Mouse (Mus musculus) granulocyte monocyte progenitor cell, adult 5-6 weeks (primary cell): ENCODE measurements around the gene Tmem231. TPM values are rescaled to one million over a fixed set of nuclear protein-coding genes. Genes with fewer than 3 reads are reported as not detected.
A peak's percentile ranks its signal among the peaks of the same experiment; 100 is the strongest.

ENCODE experiments used
- ATAC-seq: replicated peaks from 2 replicates; pipeline ENCODE4 v1.8.0; 2016; ENCODE audit warnings: mild to moderate bottlenecking, moderate TSS enrichment, inconsistent platforms; ENCODE audit not compliant: poor library complexity, severe bottlenecking
- total RNA-seq, 2 experiments: library from RNA; stranded (forward) in 1 of 2; stranded (reverse) in 1 of 2; fragments of 200-712, 200-1000 nt in 1 of 2; fragments of >200 nt in 1 of 2; fragmentation: Nextera tagmentation in 1 of 2; gene quantifications; 2 replicates each; pipeline ENCODE4 v1.2.3; 2014 to 2017

Gene Tmem231
- total RNA-seq, 2 experiments from 2014 or later: not detected

- ATAC-seq: no peak
Observed at GRCm38 (mm10) chr8:111865857-111866256, 67.8 kb downstream of the Tmem231 start.

- no peak for ATAC-seq
Observed at GRCm38 (mm10) chr8:111865130-111865852, 68.4 kb downstream of the Tmem231 start.

- ATAC-seq: no peak
Observed at GRCm38 (mm10) chr8:111864648-111865047, 69.0 kb downstream of the Tmem231 start.

- ATAC-seq: peak; percentile 83
Observed at GRCm38 (mm10) chr8:111863280-111863679, 70.4 kb downstream of the Tmem231 start.

Other genes starting within 250 kb of the Tmem231 start
- not detected in 2 replicates for gene Ctrb1, start 242.9 kb downstream of the Tmem231 start, total RNA-seq (2014; fragmentation: Nextera tagmentation)
- gene Ctrb1, start 242.9 kb downstream of the Tmem231 start, total RNA-seq (2017): not detected in 2 replicates
- not detected in 2 replicates for gene Bcar1, start 190.1 kb downstream of the Tmem231 start, total RNA-seq (2014; fragmentation: Nextera tagmentation)
- not detected in 2 replicates for gene Bcar1, start 190.1 kb downstream of the Tmem231 start, total RNA-seq (2017)
- 92.7 and 94.8 TPM in 2 replicates for gene Cfdp1, start 79.6 kb downstream of the Tmem231 start, total RNA-seq (2014; fragmentation: Nextera tagmentation)
- 217 and 238 TPM in 2 replicates for gene Cfdp1, start 79.6 kb downstream of the Tmem231 start, total RNA-seq (2017)
- gene Tmem170, start 57.1 kb downstream of the Tmem231 start, total RNA-seq (2014; fragmentation: Nextera tagmentation): 0.62 and 2.0 TPM in 2 replicates
- 0.05 and 0.73 TPM in 2 replicates for gene Tmem170, start 57.1 kb downstream of the Tmem231 start, total RNA-seq (2017)
- gene Chst5, start 23.4 kb downstream of the Tmem231 start, total RNA-seq (2014; fragmentation: Nextera tagmentation): not detected in 2 replicates
- gene Chst5, start 23.4 kb downstream of the Tmem231 start, total RNA-seq (2017): not detected in 2 replicates
- 54.4 and 78.4 TPM in 2 replicates for gene Gabarapl2, start 6.8 kb upstream of the Tmem231 start, total RNA-seq (2014; fragmentation: Nextera tagmentation)
- 23.3 and 26.8 TPM in 2 replicates for gene Gabarapl2, start 6.8 kb upstream of the Tmem231 start, total RNA-seq (2017)
- gene Adat1, start 58.4 kb upstream of the Tmem231 start, total RNA-seq (2014; fragmentation: Nextera tagmentation): 8.5 and 12.7 TPM in 2 replicates
- gene Adat1, start 58.4 kb upstream of the Tmem231 start, total RNA-seq (2017): 5.7 and 6.1 TPM in 2 replicates
- 164 and 178 TPM in 2 replicates for gene Kars, start 77.4 kb upstream of the Tmem231 start, total RNA-seq (2014; fragmentation: Nextera tagmentation)
- 186 and 197 TPM in 2 replicates for gene Kars, start 77.4 kb upstream of the Tmem231 start, total RNA-seq (2017)
- 4.1 and 10.8 TPM in 2 replicates for gene Terf2ip, start 77.5 kb upstream of the Tmem231 start, total RNA-seq (2014; fragmentation: Nextera tagmentation)
- 9.4 and 14.6 TPM in 2 replicates for gene Terf2ip, start 77.5 kb upstream of the Tmem231 start, total RNA-seq (2017)
- gene Gm6793, start 81.2 kb upstream of the Tmem231 start, total RNA-seq (2014; fragmentation: Nextera tagmentation): 0.21 and 0.26 TPM in 2 replicates
- gene Gm6793, start 81.2 kb upstream of the Tmem231 start, total RNA-seq (2017): 0.26 TPM in 1 of 2 replicates, not detected in the other